Mouse (Mus musculus) testis, adult 2 months (tissue): ENCODE results near the gene Susd3.

ENCODE experiments used
- CTCF ChIP-seq: fragments of 200-500 bp; IDR thresholded peaks from 2 replicates; pipeline ENCODE4 v1.5.1; 2012; ENCODE audit warnings: low read depth, mild to moderate bottlenecking, inconsistent platforms, low read length, moderate library complexity; ENCODE audit not compliant: control insufficient read depth, insufficient read depth, insufficient replicate concordance
- POLR2A ChIP-seq: fragments of 200-500 bp; IDR thresholded peaks from 2 replicates; pipeline ENCODE4 v1.6.1; 2012; ENCODE audit warnings: low read depth, mild to moderate bottlenecking, inconsistent platforms, low read length, moderate library complexity; ENCODE audit not compliant: control insufficient read depth

GRCm38 (mm10) chr13:49188966-49189360 is 59.5 kb downstream of the Susd3 start:
- no peak for TF ChIP-seq POLR2A
- TF ChIP-seq CTCF: no peak
